Mouse (Mus musculus): ENCODE measurements at regions not wholly inside any gene's neighbourhood (a gene's known extent, or its start where the extent isn't known, plus 50 kb on each side); places are given as distances from the start of the nearest gene placed in this dataset.

DNA sequence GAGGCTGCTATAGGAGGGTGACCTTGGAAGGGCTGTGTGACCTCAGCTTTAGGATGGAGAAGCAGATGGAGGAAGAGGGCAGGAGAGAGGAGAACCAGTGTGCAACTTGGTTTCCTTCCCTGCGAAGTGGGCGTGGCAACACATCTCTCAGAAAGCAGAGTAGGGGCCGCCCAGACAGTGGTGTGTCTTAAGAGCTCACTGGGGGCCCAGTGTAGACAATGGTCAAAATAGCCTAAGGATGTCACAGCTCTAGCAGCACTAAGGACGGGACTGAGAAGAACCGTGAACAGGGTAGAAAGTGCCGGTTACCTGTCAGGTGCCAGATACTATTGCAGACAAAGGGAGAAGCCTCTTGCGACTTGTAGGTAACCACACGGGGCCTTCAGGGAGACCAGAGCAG, 125.2 kb downstream of the Tfap2c start:
- Histone ChIP-seq H3K4me1 (ENCODE audit: insufficient read depth, low read length) (no peaks in the 10 kb centered on the region), H3K9ac (replicated peaks; ENCODE audit: low read length, poor library complexity, severe bottlenecking) (no peak overlapping the region), H3K4me2 (ENCODE audit: low read depth, low read length, poor library complexity, severe bottlenecking) (no peak overlapping the region), H3K27me3 (ENCODE audit: insufficient read depth, low read length) (no peaks in the 10 kb centered on the region), H3K36me3 (ENCODE audit: insufficient read depth, low read length) (no peaks in the 10 kb centered on the region), H3K4me3 (ENCODE audit: low read depth, low read length) (no peak overlapping the region), H3K9me3 (ENCODE audit: low read length) (no peaks in the 10 kb centered on the region), H3K27ac (ENCODE audit: low read depth, low read length) (no peak overlapping the region)
- DNase-seq (ENCODE audit: low spot score) (no peak), ATAC-seq (ENCODE audit: low FRiP score) (no peak)
- 84% methylated on average over 8 of the region's 8 CpGs for WGBS
- no peak for TF ChIP-seq CTCF (IDR thresholded peaks at IDR 0.05)

DNA sequence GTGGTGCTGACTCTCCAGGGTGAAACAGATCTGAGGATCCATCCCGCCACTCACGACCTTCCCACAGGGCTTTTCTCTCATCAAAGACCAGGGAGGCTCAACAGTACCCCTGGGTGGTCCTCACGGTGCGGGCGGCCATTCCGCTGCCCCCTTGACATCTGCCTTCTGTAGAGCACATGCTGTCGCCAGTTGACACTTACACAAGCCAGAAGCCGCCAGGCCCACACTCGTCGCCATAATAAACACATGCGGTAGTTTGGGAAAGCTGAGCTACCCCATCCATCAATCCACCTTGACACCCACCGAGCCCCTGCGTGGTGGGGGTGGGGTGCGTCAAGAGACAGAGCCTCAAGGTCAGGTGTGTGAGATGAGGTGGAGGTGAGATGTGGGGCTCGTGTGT, 125.7 kb downstream of the Tfap2c start:
- H3K4me1 ChIP-seq (ENCODE audit: insufficient read depth, low read length) = no peaks in the 10 kb centered on the region
- no peak for ATAC-seq (ENCODE audit: low FRiP score)
- no peaks in the 10 kb centered on the region for H3K27me3 ChIP-seq (ENCODE audit: insufficient read depth, low read length)
- 75% methylated on average over 15 of the region's 15 CpGs for WGBS
- H3K9ac ChIP-seq (replicated peaks; ENCODE audit: low read length, poor library complexity, severe bottlenecking) = no peak overlapping the region
- H3K4me3 ChIP-seq (ENCODE audit: low read depth, low read length) = no peak overlapping the region
- no peaks in the 10 kb centered on the region for H3K36me3 ChIP-seq (ENCODE audit: insufficient read depth, low read length)
- DNase-seq (ENCODE audit: low spot score) = no peak
- TF ChIP-seq CTCF (IDR thresholded peaks at IDR 0.05) = no peak
- no peak overlapping the region for H3K27ac ChIP-seq (ENCODE audit: low read depth, low read length)
- no peak overlapping the region for H3K4me2 ChIP-seq (ENCODE audit: low read depth, low read length, poor library complexity, severe bottlenecking)
- no peaks in the 10 kb centered on the region for H3K9me3 ChIP-seq (ENCODE audit: low read length)

GRCm38 (mm10) chr2:172690196-172690595, 140.8 kb downstream of the Tfap2c start:
- H3K4me3 ChIP-seq (ENCODE audit: low read depth, low read length) = no peak overlapping the region
- no peaks in the 10 kb centered on the region for H3K27me3 ChIP-seq (ENCODE audit: insufficient read depth, low read length)
- ATAC-seq (ENCODE audit: low FRiP score) = no peak
- WGBS = 83% methylated on average over 1 of the region's 1 CpGs
- no peaks in the 10 kb centered on the region for H3K36me3 ChIP-seq (ENCODE audit: insufficient read depth, low read length)
- no peak for TF ChIP-seq CTCF (IDR thresholded peaks at IDR 0.05)
- H3K4me2 ChIP-seq (ENCODE audit: low read depth, low read length, poor library complexity, severe bottlenecking) = no peak overlapping the region
- no peak overlapping the region for H3K27ac ChIP-seq (ENCODE audit: low read depth, low read length)
- H3K9ac ChIP-seq (replicated peaks; ENCODE audit: low read length, poor library complexity, severe bottlenecking) = no peak overlapping the region
- DNase-seq (ENCODE audit: low spot score) = no peak
- no peaks in the 10 kb centered on the region for H3K4me1 ChIP-seq (ENCODE audit: insufficient read depth, low read length)
- H3K9me3 ChIP-seq (ENCODE audit: low read length) = no peaks in the 10 kb centered on the region

DNA sequence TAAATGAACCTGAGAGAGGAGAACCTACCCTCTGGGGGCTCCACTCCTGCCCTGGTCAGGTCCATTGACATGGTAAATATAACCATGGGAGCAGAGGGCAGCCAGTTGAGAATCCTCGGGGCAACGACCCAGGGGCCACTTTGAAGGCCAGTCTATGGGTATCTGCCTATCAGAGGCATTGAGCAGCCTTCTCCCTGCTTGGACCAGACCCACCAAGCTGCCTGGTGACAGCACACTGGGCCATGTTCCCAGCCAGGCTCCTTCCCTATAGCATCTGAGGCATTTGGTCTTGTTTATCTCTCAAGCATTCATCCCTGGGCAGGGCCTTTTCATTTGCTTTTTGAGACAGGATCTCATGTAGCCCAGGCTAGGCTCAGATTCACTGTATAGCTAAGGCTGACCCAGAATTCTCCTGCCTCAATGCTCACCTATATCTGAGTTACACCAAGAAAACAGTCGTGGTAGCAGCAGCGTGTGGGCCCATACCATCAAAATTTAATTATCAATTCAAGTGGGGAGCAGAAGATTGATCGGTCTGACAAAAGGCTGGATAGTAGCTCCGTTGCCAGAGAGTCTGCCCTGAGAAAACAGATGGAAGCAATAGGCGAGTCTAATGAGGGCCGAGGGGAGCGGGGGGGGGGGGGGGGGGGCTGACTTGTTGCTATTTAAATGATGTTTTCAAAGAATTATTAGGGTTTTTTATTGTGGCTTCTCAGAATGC, 141.7 kb downstream of the Tfap2c start:
- 63% methylated on average over 9 of the region's 9 CpGs for WGBS
- no peaks in the 10 kb centered on the region for H3K36me3 ChIP-seq (ENCODE audit: insufficient read depth, low read length)
- no peak for TF ChIP-seq CTCF (IDR thresholded peaks at IDR 0.05)
- ATAC-seq (ENCODE audit: low FRiP score) = no peak
- no peaks in the 10 kb centered on the region for H3K9me3 ChIP-seq (ENCODE audit: low read length)
- peak; percentile 14 for DNase-seq (ENCODE audit: low spot score)
- H3K4me3 ChIP-seq (ENCODE audit: low read depth, low read length) = no peak overlapping the region
- no peaks in the 10 kb centered on the region for H3K27me3 ChIP-seq (ENCODE audit: insufficient read depth, low read length)
- no peak overlapping the region for H3K4me2 ChIP-seq (ENCODE audit: low read depth, low read length, poor library complexity, severe bottlenecking)
- no peak overlapping the region for H3K27ac ChIP-seq (ENCODE audit: low read depth, low read length)
- no peak overlapping the region for H3K9ac ChIP-seq (replicated peaks; ENCODE audit: low read length, poor library complexity, severe bottlenecking)
- H3K4me1 ChIP-seq (ENCODE audit: insufficient read depth, low read length) = no peaks in the 10 kb centered on the region

GRCm38 (mm10) chr2:172698961-172699360, 149.6 kb downstream of the Tfap2c start:
- no peak overlapping the region for H3K4me3 ChIP-seq (ENCODE audit: low read depth, low read length)
- no peak overlapping the region for H3K27ac ChIP-seq (ENCODE audit: low read depth, low read length)
- DNase-seq (ENCODE audit: low spot score) = no peak
- no peaks in the 10 kb centered on the region for H3K27me3 ChIP-seq (ENCODE audit: insufficient read depth, low read length)
- ATAC-seq (ENCODE audit: low FRiP score) = no peak
- no peaks in the 10 kb centered on the region for H3K4me1 ChIP-seq (ENCODE audit: insufficient read depth, low read length)
- TF ChIP-seq CTCF (IDR thresholded peaks at IDR 0.05) = no peak
- no peaks in the 10 kb centered on the region for H3K9me3 ChIP-seq (ENCODE audit: low read length)
- no peak overlapping the region for H3K9ac ChIP-seq (replicated peaks; ENCODE audit: low read length, poor library complexity, severe bottlenecking)
- no peaks in the 10 kb centered on the region for H3K36me3 ChIP-seq (ENCODE audit: insufficient read depth, low read length)
- 74% methylated on average over 6 of the region's 6 CpGs for WGBS
- H3K4me2 ChIP-seq (ENCODE audit: low read depth, low read length, poor library complexity, severe bottlenecking) = no peak overlapping the region

DNA sequence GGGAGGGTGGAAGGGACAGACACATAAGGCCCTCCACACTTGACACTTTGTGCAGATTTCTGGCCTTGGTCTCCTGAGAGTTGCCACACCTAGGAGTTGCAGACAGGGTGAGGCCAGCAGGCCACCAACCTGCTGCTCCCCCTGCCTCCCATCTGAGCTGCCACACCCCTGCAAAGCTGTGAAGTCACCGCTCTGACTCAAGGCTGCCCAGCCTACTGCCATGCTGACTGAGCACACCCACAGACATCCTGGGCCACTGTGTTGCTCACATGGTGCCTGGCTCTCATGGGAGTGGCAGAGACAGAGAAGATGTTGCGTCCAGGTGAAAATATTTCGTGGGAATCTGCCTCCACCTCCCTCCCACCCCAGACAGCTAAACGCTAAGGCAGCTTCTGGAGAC, 150.3 kb downstream of the Tfap2c start:
- Histone ChIP-seq H3K9ac (replicated peaks; ENCODE audit: low read length, poor library complexity, severe bottlenecking) (no peak overlapping the region), H3K4me1 (ENCODE audit: insufficient read depth, low read length) (no peaks in the 10 kb centered on the region), H3K4me2 (ENCODE audit: low read depth, low read length, poor library complexity, severe bottlenecking) (no peak overlapping the region), H3K36me3 (ENCODE audit: insufficient read depth, low read length) (no peaks in the 10 kb centered on the region), H3K27me3 (ENCODE audit: insufficient read depth, low read length) (no peaks in the 10 kb centered on the region), H3K9me3 (ENCODE audit: low read length) (no peaks in the 10 kb centered on the region), H3K27ac (ENCODE audit: low read depth, low read length) (no peak overlapping the region), H3K4me3 (ENCODE audit: low read depth, low read length) (no peak overlapping the region)
- TF ChIP-seq CTCF (IDR thresholded peaks at IDR 0.05) = no peak
- WGBS = 87% methylated on average over 4 of the region's 4 CpGs
- no peak for ATAC-seq (ENCODE audit: low FRiP score)
- no peak for DNase-seq (ENCODE audit: low spot score)

Data from midbrain, postnatal 0 days (tissue).